ENCODE assay signal across 8 mouse cellular contexts in the genomic region with DNA sequence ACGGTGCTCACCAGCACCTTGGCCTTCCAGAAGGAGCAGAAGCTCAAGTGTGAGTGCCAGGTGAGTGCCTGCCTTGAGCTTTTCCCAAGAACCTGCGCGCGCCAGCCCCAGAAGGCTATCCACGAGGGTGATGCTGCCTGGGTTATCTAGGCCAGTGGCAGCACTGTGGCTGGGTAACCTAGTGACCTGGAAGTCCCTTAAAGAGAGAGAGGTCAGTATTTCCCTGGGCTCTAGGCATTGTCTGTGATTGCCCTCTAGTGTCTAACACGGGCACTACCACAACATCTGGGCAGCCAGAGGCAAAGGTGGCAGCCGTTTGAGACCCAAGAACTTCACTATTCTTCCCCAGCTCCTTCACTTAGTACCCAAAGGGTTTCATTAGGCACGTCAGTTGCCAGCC.
A peak's percentile ranks its signal among the peaks of the same experiment; 100 is the strongest.
DNase-seq lines count a peak whose midpoint lies in the region; ATAC-seq and TF ChIP-seq lines count a peak whose summit lies in the region.

No protein-coding gene starts in this region.

- no peak overlapping the region for H3K4me2 ChIP-seq in hindbrain, embryonic 11.5 days (replicated peaks; ENCODE audit: low read depth, low read length)
- no peak overlapping the region for H3K4me2 ChIP-seq in hindbrain, embryonic 12.5 days (replicated peaks)
- no peak overlapping the region for H3K4me2 ChIP-seq in heart, postnatal 0 days (ENCODE audit: low read depth, low read length)

- H3K27me3 ChIP-seq in hindbrain, embryonic 11.5 days (ENCODE audit: control insufficient read depth, insufficient read depth, low read length), result peaks cover 14% of the 10 kb centered on the region; the same call in 1 of the 2 replicates
- peaks cover 36% of the 10 kb centered on the region for H3K27me3 ChIP-seq in hindbrain, embryonic 12.5 days
- H3K27me3 ChIP-seq in heart, postnatal 0 days (ENCODE audit: control insufficient read depth, insufficient read depth, low read length), result peaks cover 46% of the 10 kb centered on the region

- peak; percentile 69 for DNase-seq in hindbrain, embryonic 11.5 days (ENCODE audit: low spot score)
- DNase-seq in MEL-GATA-1-ER (ENCODE audit: extremely low read depth, low read depth), result peak; percentile 22
- peak; percentile 36 to 55 for DNase-seq in cerebellum, postnatal 25 days
- DNase-seq in heart, postnatal 0 days (ENCODE audit: low spot score), result peak; percentile 60
- DNase-seq in layer of hippocampus, postnatal 10 days (ENCODE audit: low spot score in 2 of 2), result peak; percentile 61 to 68
- DNase-seq in natural killer cell, adult 2 months (ENCODE audit: low spot score in 2 of 2), result peak; percentile 68 to 76
- peak; percentile 72 for DNase-seq in thymus, postnatal 14 days

- no peak overlapping the region for H3K9ac ChIP-seq in hindbrain, embryonic 11.5 days (ENCODE audit: low read depth, low read length)
- H3K9ac ChIP-seq in hindbrain, embryonic 12.5 days, result no peak overlapping the region
- H3K9ac ChIP-seq in heart, postnatal 0 days (replicated peaks; ENCODE audit: low read depth, low read length), result no peak overlapping the region

- no peak for TF ChIP-seq EP300 in heart, postnatal 0 days (IDR thresholded peaks at IDR 0.05; ENCODE audit: low read depth)

- peak; percentile 91 for TF ChIP-seq CTCF in heart, postnatal 0 days (IDR thresholded peaks at IDR 0.05; ENCODE audit: low read depth)

- no peaks in the 10 kb centered on the region for H3K9me3 ChIP-seq in hindbrain, embryonic 11.5 days (ENCODE audit: control insufficient read depth, low read length)
- H3K9me3 ChIP-seq in hindbrain, embryonic 12.5 days (replicated peaks), result no peaks in the 10 kb centered on the region
- no peaks in the 10 kb centered on the region for H3K9me3 ChIP-seq in heart, postnatal 0 days (replicated peaks; ENCODE audit: control insufficient read depth, low read length)

- peak; percentile 28; the same call in 1 of the 2 replicates for ATAC-seq in hindbrain, embryonic 11.5 days (ENCODE audit: low FRiP score)
- no peak for ATAC-seq in hindbrain, embryonic 12.5 days (ENCODE audit: low FRiP score)
- peak; percentile 60 for ATAC-seq in heart, postnatal 0 days (ENCODE audit: insufficient read depth, low read depth)

- H3K4me3 ChIP-seq in hindbrain, embryonic 11.5 days (ENCODE audit: low read depth, low read length), result no peak overlapping the region
- H3K4me3 ChIP-seq in hindbrain, embryonic 12.5 days, result no peak overlapping the region
- no peak overlapping the region for H3K4me3 ChIP-seq in heart, postnatal 0 days (ENCODE audit: low read depth, low read length)

- 22% methylated on average over 8 of the region's 8 CpGs for WGBS in hindbrain, embryonic 11.5 days
- WGBS in hindbrain, embryonic 12.5 days, result 26% methylated on average over 8 of the region's 8 CpGs
- WGBS in heart, postnatal 0 days, result 13% methylated on average over 8 of the region's 8 CpGs

- no peak overlapping the region for H3K27ac ChIP-seq in hindbrain, embryonic 11.5 days (ENCODE audit: low read depth, low read length)
- no peak overlapping the region for H3K27ac ChIP-seq in hindbrain, embryonic 12.5 days
- no peak overlapping the region for H3K27ac ChIP-seq in heart, postnatal 0 days (ENCODE audit: low read depth)

- no peaks in the 10 kb centered on the region for H3K36me3 ChIP-seq in hindbrain, embryonic 11.5 days (ENCODE audit: control insufficient read depth, insufficient read depth, low read length)
- no peaks in the 10 kb centered on the region for H3K36me3 ChIP-seq in hindbrain, embryonic 12.5 days
- H3K36me3 ChIP-seq in heart, postnatal 0 days (replicated peaks; ENCODE audit: control insufficient read depth, insufficient read depth, low read length), result no peaks in the 10 kb centered on the region

- H3K4me1 ChIP-seq in hindbrain, embryonic 11.5 days (replicated peaks; ENCODE audit: control insufficient read depth, insufficient read depth, low read length), result no peaks in the 10 kb centered on the region
- peaks cover 4% of the 10 kb centered on the region for H3K4me1 ChIP-seq in hindbrain, embryonic 12.5 days
- no peaks in the 10 kb centered on the region for H3K4me1 ChIP-seq in heart, postnatal 0 days (ENCODE audit: control insufficient read depth, insufficient read depth)

Comparison
In these comparisons a context has a peak if more than half of its experiments do, and no peak if none do; other contexts are left out.
1. DNase-seq: peak in every context shown above with its lines; median percentile 72 in natural killer cell, adult 2 months; 72 in thymus, postnatal 14 days; 69 in hindbrain, embryonic 11.5 days; 64 in layer of hippocampus, postnatal 10 days; 60 in heart, postnatal 0 days; 46 in cerebellum, postnatal 25 days; 22 in MEL-GATA-1-ER.